Mouse (Mus musculus): Measurements from ENCODE around the gene Zfp446. TPM values are rescaled to one million over a fixed set of nuclear protein-coding genes. Genes with fewer than 3 reads are reported as not detected.

Zfp446 gene
- polyA plus RNA-seq (2021; fragmentation: Nextera tagmentation): 3.5 and 3.7 TPM in 2 replicates
- long read RNA-seq, experiment 1, full-length matches to known transcripts: 3 of 27 reads
- long read RNA-seq, experiment 1, partial matches to known transcripts: 5 of 27 reads
- long read RNA-seq, experiment 1, other reads (novel, unspliced or antisense): 19 of 27 reads
- long read RNA-seq, experiment 2, full-length matches to known transcripts: 2 of 6 reads
- long read RNA-seq, experiment 2, partial matches to known transcripts: 0 of 6 reads
- long read RNA-seq, experiment 2, other reads (novel, unspliced or antisense): 4 of 6 reads

GRCm38 (mm10) chr7:12977682-12978389 lies at the start of gene Zfp446:
Zfp446 (plus strand) TSS chr7:12977848.

GRCm38 (mm10) chr7:12965678-12966091 lies 12.0 kb upstream of the Zfp446 start, which contains the start of gene Zfp324:
Zfp324 (plus strand) TSS chr7:12965838.

GRCm38 (mm10) chr7:12998053-12998452 lies 20.4 kb downstream of the Zfp446 start, which contains the start of gene Slc27a5:
Slc27a5 (minus strand) TSS chr7:12998192.

DNA sequence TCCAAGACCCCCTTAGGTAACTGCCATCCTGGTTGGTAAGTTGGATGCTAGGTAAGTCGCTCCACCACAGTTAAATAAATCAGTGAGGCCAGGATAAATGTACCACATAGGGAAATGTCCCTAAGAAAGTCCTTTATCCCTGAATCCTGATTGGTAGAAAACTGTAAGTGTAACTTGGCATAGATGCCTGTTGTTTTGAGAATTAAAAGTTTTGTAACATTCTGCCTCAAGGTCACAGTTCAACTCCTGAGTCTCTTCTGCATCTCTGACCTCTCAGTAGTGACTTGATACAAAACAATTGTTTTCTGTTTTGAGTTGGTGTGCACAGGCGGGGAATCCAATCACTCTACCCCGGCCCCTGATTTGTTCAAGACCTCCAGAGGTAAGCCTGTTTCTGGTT lies 21.2 kb downstream of the Zfp446 start, which contains the start of gene Trim28:
Trim28 (plus strand) TSS at position 264 of the 400 bp plus-strand sequence.

GRCm38 (mm10) chr7:13010005-13010908 lies 32.6 kb downstream of the Zfp446 start, which contains the start of gene Zbtb45:
Zbtb45 (minus strand) TSS chr7:13010034.

DNA sequence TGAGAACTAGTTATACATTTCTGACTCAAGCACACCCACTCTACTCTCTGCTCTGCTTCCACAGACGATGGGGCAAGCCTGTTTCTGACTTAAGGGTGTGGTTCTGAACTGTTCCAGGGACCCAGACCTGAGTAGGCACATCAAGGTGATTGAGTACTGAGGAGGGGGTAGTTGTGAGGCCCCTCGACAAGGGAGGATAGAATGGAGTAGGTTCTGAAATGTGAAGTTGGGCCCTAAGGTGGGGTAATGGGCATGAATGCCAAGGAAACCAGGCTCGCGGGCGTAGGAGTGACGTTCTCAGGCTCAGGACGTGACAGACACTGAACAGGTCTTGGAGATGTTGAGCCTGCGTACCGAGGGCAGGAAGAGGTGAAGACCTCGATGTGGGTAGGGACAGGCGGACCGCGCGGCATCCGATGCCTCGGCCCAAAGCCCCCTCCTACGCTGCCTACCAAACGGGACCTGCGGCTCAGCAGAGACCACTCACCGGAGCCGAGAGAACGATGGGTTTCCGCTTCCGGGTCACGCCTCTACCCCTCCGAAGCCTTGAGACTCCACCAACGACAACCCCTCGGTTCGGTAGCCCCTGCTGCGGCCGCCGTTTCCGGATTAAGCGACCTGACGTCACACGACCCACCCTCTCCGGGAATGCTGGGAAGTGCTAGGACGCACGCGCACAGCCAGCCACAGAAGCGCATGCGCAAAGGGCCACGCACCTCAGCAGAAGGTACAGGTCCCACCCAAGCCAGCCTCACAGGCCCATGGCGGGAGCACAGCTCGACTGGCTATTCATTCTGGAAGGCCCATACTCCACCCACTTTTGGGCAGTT lies 56.7 kb downstream of the Zfp446 start, which contains the start of gene Chmp2a:
Chmp2a (minus strand) TSS at position 660 of the 830 bp plus-strand sequence.

Other genes starting within 250 kb of the Zfp446 start
- not detected in 2 replicates for gene Vmn2r56, start 242.8 kb upstream of the Zfp446 start, polyA plus RNA-seq (2021; fragmentation: Nextera tagmentation)
- 5.4 and 7.1 TPM in 2 replicates for gene Zscan18, start 174.2 kb upstream of the Zfp446 start, polyA plus RNA-seq (2021; fragmentation: Nextera tagmentation)
- gene Zfp329, start 159.0 kb upstream of the Zfp446 start, polyA plus RNA-seq (2021; fragmentation: Nextera tagmentation): 9.1 and 9.8 TPM in 2 replicates
- 5.6 and 8.0 TPM in 2 replicates for gene Zfp110, start 143.1 kb upstream of the Zfp446 start, polyA plus RNA-seq (2021; fragmentation: Nextera tagmentation)
- gene Zfp128, start 96.7 kb upstream of the Zfp446 start, polyA plus RNA-seq (2021; fragmentation: Nextera tagmentation): 3.0 and 3.7 TPM in 2 replicates
- gene Zscan22, start 80.0 kb upstream of the Zfp446 start, polyA plus RNA-seq (2021; fragmentation: Nextera tagmentation): 9.4 and 10.1 TPM in 2 replicates
- gene Rps5, start 55.6 kb upstream of the Zfp446 start, polyA plus RNA-seq (2021; fragmentation: Nextera tagmentation): 501 and 651 TPM in 2 replicates
- 0.72 and 0.75 TPM in 2 replicates for gene Rnf225, start 50.4 kb upstream of the Zfp446 start, polyA plus RNA-seq (2021; fragmentation: Nextera tagmentation)
- gene Zfp324, start 12.0 kb upstream of the Zfp446 start, polyA plus RNA-seq (2021; fragmentation: Nextera tagmentation): 2.1 and 2.2 TPM in 2 replicates
- not detected in 2 replicates for gene Slc27a5, start 20.3 kb downstream of the Zfp446 start, polyA plus RNA-seq (2021; fragmentation: Nextera tagmentation)
- 54.8 and 98.3 TPM in 2 replicates for gene Trim28, start 21.3 kb downstream of the Zfp446 start, polyA plus RNA-seq (2021; fragmentation: Nextera tagmentation)
- gene Zbtb45, start 32.2 kb downstream of the Zfp446 start, polyA plus RNA-seq (2021; fragmentation: Nextera tagmentation): 7.8 and 11.4 TPM in 2 replicates
- gene Chmp2a, start 57.0 kb downstream of the Zfp446 start, polyA plus RNA-seq (2021; fragmentation: Nextera tagmentation): 313 and 375 TPM in 2 replicates
- gene Ube2m, start 60.4 kb downstream of the Zfp446 start, polyA plus RNA-seq (2021; fragmentation: Nextera tagmentation): 24.0 and 50.3 TPM in 2 replicates
- gene Mzf1, start 76.9 kb downstream of the Zfp446 start, polyA plus RNA-seq (2021; fragmentation: Nextera tagmentation): 6.9 and 8.3 TPM in 2 replicates
- gene Vmn1r85, start 117.3 kb downstream of the Zfp446 start, polyA plus RNA-seq (2021; fragmentation: Nextera tagmentation): not detected in 2 replicates
- not detected in 2 replicates for gene Vmn1r86, start 142.1 kb downstream of the Zfp446 start, polyA plus RNA-seq (2021; fragmentation: Nextera tagmentation)
- gene Vmn1r87, start 162.3 kb downstream of the Zfp446 start, polyA plus RNA-seq (2021; fragmentation: Nextera tagmentation): not detected in 2 replicates
- gene Vmn1r88, start 181.7 kb downstream of the Zfp446 start, polyA plus RNA-seq (2021; fragmentation: Nextera tagmentation): not detected in 2 replicates
- not detected in 2 replicates for gene Vmn1r89, start 235.2 kb downstream of the Zfp446 start, polyA plus RNA-seq (2021; fragmentation: Nextera tagmentation)

Data from left cerebral cortex, adult 6 months (tissue).